Mouse (Mus musculus): ENCODE data around the gene Igfals.

Igfals gene

GRCm38 (mm10) chr17:24861785-24862184 lies 4.0 kb upstream of the Igfals start:
- no peak for DNase-seq (ENCODE audit: low read depth, low spot score)

- DNase-seq (ENCODE audit: low read depth, low spot score), result no peak
Measured at GRCm38 (mm10) chr17:24867914-24868313, 2.1 kb downstream of the Igfals start.

DNA sequence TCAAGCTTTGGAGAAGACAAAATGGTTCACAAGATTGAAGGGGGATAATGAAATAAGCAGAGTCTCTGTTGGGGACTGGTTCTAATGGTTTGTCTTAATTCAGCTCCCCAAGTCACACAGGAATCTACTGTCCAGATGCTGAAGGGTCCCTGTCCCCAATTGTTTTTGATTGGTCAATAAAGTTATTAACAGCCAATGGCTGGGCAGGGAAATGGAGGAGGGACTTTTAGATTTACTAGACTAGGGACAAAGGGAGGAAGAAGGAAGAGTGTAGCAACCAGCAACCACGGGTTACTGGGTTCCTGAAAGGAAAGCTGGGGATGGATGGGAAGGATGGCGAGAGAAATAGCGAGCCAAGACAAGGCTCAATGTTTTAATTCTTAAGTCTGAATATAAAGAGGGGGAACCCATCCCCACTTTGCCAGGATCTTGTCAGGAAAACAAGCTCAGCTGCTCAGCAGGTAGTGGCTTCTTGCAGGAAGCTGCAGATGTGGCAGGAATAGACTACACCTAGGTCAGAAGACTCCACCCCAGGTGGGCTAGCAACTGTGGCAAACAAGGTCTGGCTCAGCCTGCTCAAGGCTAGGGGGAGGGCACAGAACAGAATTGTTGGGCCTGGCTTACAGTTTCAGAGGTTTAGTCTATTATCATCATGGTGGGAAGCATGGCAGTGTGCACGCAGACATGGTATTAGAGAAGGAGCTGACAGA lies 8.1 kb downstream of the Igfals start:
- DNase-seq (ENCODE audit: low read depth, low spot score), result no peak

DNA sequence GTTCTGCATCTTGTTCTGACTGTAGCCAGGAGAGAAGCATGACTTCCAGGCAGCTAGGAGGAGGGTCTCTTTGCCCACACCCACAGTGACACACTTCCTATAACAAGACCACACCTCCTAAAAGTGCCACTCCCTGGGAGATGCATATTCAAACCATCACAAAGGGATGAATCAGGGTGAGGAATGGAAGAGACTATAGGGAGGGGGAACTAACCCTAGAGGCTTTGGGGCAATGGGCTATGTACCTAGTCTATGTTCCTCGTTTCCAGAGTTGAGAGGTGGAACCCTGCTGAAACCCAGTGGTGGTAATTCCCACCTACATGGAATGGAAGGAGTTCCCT lies 8.6 kb downstream of the Igfals start:
- no peak for DNase-seq (ENCODE audit: low read depth, low spot score)

DNA sequence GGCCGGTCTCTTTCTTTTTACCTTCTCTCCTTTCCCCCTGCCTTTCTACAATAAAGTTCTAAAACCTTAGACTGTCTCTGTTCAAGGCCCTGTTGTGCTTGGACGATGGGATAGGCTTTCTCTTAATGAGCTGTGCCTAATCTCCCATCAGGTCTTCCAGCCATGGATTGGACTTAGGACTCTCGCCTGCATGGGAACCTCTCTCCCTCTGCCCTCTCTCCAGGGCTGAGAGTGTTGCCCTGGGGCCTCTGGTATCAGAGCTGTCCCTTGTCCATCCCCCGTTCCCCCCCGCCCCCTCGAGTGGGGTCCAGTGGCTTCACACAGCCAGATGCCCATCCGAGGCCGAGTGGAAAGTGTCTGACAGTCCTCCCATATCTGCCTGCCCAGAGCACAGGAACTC lies 9.2 kb downstream of the Igfals start:
- no peak for DNase-seq (ENCODE audit: low read depth, low spot score)

- DNase-seq (ENCODE audit: low read depth, low spot score), result no peak
Measured at GRCm38 (mm10) chr17:24877336-24878116, 11.7 kb downstream of the Igfals start.

GRCm38 (mm10) chr17:24878117-24878397 lies 12.3 kb downstream of the Igfals start:
- DNase-seq (ENCODE audit: low read depth, low spot score), result no peak

- DNase-seq (ENCODE audit: low read depth, low spot score), result no peak
Measured at GRCm38 (mm10) chr17:24878531-24878930, 12.7 kb downstream of the Igfals start.

DNA sequence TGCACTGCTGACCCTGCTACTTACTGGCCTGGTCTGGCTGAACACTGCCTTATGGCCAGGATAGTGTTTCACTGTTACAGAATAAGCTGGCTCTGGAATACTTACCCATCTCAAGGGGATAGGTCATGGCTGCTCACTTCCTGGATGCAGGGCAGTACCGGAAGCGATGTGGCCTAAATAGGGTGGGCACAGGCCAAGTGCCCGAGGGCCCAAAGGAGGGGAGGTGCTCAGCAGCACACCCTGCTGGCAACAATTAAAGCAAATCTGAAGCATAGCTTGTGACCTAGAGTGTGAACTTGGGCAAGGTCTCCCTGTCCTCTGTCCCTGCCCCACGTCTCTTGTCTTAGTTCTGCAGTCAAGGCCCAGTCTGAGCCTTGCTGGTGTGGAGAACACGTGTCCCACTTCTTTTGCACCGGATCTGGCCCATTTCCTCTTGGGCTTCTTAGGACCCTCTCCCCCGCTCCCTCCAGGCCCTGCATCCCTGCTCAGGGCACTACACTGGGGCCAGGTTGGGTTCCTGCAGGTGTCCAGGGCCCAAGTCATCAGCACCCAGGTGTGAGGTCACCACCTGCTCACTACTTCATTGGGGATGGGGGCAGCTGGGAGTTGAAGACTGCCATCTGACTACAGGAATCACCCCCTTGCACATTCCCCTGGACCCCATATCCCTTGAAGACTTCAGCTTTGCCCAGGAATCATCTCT lies 16.1 kb downstream of the Igfals start:
- DNase-seq (ENCODE audit: low read depth, low spot score), result no peak

- no peak for DNase-seq (ENCODE audit: low read depth, low spot score)
Measured at GRCm38 (mm10) chr17:24884391-24884790, 18.6 kb downstream of the Igfals start.

DNA sequence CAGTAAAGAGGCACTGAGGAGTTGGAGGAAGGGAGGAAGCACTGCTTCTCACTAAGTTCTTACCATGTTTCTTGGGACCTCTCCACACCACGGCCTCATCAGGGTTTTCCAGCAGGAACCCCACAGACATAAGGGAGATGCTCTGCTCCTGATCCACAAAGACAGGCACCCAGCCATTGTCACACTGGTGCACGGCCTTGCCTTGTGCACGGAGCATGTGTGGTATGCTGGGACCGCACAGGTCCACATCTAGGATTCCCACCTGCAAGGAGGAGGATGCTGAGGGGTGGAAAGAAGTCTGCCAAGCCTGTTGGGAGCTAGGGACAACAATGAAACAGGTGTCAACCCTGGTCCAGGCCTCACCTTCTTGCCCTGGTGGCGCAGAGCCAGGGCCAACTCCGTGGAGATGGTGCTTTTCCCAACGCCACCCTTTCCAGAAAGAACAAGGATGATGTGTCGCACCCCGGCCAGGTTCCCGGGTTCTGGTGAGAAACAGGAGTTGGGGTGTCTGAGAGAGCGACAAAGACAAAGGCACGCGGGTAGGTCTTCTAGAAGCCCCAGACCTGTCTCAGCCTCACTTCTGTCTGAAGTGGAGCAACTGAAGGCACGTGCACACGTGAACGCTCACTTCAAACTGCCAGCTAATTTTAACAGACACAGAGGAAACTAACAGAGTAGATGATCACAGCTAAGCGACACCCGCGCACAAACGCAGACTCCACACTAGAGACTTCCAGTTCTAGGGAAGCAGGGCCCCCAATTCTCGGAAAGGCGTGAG lies 19.7 kb downstream of the Igfals start:
- DNase-seq (ENCODE audit: low read depth, low spot score), result no peak

- DNase-seq (ENCODE audit: low read depth, low spot score), result peak; percentile 98
Measured at GRCm38 (mm10) chr17:24886134-24886931, 20.5 kb downstream of the Igfals start, which contains the start of the genes Nubp2 and Spsb3. Gene Nubp2, minus strand, starts transcription at chr17:24886349. Gene Spsb3, plus strand, starts transcription at chr17:24886643.

GRCm38 (mm10) chr17:24886932-24887271 lies 21.1 kb downstream of the Igfals start:
- DNase-seq (ENCODE audit: low read depth, low spot score), result no peak

GRCm38 (mm10) chr17:24887291-24888080 lies 21.7 kb downstream of the Igfals start:
- no peak for DNase-seq (ENCODE audit: low read depth, low spot score)

- no peak for DNase-seq (ENCODE audit: low read depth, low spot score)
Measured at GRCm38 (mm10) chr17:24888862-24889261, 23.1 kb downstream of the Igfals start.

GRCm38 (mm10) chr17:24890151-24891092 lies 24.6 kb downstream of the Igfals start:
- DNase-seq (ENCODE audit: low read depth, low spot score), result no peak

GRCm38 (mm10) chr17:24891321-24891720 lies 25.5 kb downstream of the Igfals start:
- DNase-seq (ENCODE audit: low read depth, low spot score), result no peak

DNA sequence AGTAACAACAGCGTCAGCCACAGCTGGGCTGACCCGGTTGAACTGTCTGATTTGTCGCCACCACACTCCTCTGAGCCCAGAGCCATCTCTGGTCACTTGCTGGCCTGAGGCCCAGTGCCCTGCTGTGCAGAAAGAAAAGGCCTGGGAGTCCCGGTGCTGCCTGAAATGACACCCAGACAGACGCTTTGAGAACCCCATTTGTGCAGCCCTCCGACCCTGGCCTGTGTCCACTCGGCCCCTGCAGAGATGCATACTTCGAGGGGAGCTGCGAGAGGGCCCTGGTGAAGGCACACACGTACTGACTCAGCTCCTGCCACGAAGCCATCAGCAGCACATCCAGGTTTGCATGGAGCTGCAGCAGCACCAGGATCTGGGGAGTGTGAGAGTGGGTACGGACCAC lies 27.0 kb downstream of the Igfals start:
- DNase-seq (ENCODE audit: low read depth, low spot score), result no peak

- DNase-seq (ENCODE audit: low read depth, low spot score), result no peak
Measured at GRCm38 (mm10) chr17:24893276-24893675, 27.5 kb downstream of the Igfals start.
